Mouse (Mus musculus): Measurements from ENCODE around the gene Actl11.
A peak's percentile ranks its signal among the peaks of the same experiment; 100 is the strongest.

Actl11 gene

DNA sequence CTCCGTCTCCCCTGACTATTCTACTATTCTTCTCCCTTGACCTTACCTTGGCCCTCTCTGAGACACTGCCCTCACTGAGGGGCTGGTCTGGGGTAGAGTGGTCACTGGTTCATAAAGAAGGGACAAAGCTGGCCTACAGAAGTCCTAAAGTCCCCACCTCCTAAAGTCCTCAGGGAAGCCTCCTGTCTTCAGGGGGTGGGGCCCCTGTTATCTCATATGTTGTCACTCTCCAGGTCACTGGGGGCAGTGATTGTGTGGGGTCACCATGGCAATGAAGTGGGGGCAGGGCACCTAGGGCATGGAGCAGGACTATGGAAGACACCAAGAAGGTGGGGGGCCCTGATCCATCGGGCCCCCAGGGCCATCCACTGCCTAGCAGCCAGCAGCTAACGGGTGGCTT is at the start of gene Actl11:
TSS of gene Actl11 (plus strand) at position 301 of the 400 bp plus-strand sequence.
- no peak for DNase-seq (ENCODE audit: low spot score)

DNA sequence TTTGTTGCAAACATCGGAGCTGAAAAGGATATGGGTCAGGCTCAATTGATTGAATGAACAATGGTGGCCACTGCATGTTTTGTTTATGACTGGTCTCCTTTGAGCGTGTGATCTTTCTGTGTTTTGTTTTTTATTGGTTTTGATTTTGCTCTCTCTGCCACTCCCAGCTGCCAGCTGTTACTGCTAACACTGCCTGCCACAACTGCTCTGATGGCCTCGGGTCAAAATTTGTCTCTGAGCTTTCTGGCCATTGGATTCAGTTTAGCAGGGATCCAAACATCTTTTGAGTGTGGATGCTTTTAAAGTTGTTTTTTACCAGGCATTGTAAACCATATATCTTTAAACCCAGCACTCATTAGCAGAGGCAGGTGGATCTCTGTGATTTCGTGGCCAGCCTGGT is 47.9 kb upstream of the Actl11 start:
- no peak for DNase-seq (ENCODE audit: low spot score)

DNA sequence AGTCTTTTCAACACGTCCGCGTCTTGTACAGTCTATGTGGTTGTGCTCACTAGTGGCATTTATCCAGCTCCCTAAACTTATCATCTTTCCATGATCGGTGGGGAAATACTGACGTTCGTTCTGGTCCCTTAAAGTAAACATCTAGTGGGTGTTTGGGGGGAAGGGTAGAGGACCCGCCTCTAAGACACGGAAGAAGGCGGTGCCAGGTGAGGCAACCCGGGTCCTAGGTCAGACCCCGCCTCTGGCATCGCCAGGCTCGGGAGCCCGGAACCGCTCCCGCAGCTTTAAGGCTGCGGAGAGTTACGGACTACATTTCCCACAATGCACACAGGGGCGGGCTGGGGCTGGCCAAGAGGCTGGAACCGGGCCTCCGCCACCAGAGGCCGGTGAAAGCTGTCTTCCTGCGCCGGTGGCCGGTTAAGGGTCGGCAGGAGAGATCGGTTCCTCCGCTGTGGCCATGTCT is 40.4 kb upstream of the Actl11 start, which contains the start of gene Mon1a:
TSS of gene Mon1a (plus strand) at position 348 of the 463 bp plus-strand sequence.
- DNase-seq (ENCODE audit: low spot score): peak; percentile 87

DNA sequence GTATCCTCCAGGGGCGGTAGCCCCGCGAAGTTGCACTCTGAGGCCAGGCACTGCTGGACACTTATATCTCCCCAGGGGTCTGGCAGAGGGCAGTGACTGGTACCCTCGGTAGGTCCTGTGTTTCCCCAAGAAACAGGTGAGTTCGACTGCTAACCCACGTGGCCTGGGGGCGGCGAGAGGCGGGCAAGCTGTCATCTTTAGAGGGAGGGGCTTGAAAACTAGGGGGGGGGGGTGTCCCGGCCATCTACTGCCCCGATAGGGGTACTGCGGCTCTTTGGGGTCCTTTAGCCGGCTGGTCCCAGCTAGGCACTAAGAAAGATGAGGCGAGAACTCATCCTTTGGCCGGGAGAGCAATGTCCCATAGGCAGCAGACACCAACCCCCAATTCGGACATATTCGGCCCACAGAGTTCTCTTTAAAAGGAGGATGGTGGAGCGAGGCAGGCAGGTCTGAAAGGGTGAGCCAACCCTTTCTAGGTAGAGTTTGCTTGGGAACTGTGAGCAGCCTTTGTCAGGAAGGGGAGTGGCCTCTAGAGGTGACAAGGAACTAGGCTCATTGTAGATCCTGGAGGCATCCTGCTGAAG is 39.9 kb upstream of the Actl11 start:
- no peak for DNase-seq (ENCODE audit: low spot score)

DNA sequence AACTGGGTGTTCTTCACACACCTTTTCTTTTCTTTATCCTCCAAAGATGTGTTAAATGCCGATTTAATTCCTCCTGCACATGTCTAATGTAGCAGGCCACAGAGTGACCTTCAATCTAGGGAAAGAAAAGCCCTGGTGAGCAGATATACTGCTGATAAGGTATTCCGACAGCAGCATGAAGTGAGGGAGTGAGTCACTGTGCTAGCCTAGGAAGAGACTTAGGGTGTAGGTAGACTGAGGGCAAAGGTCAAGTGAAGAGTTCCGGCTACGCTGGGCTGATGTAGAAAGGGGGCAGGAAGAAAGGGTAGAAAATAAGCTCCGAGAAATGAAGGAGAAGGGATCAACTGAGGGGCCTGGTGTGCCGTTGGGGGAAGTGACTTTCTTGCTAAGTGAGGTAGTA is 38.0 kb upstream of the Actl11 start:
- DNase-seq (ENCODE audit: low spot score): no peak

DNA sequence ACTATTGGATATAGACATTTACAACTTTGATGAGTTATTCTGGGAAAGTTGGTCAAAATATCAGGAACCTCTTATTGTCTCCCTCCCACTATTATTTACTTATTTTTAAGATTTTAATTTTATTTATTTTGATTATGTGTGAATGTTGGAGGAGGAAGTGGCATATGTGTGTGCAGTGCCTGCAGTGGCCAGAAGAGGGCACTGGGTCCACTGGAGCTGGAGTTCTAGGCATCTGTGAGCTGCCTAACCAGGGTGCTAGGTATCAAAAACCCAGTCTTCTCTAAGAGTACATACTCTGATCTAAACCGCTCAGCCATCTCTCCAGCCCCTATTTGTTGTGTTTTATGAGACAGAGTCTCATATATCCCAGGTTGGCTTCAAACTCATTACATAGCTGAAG is 37.2 kb upstream of the Actl11 start:
- no peak for DNase-seq (ENCODE audit: low spot score)

DNA sequence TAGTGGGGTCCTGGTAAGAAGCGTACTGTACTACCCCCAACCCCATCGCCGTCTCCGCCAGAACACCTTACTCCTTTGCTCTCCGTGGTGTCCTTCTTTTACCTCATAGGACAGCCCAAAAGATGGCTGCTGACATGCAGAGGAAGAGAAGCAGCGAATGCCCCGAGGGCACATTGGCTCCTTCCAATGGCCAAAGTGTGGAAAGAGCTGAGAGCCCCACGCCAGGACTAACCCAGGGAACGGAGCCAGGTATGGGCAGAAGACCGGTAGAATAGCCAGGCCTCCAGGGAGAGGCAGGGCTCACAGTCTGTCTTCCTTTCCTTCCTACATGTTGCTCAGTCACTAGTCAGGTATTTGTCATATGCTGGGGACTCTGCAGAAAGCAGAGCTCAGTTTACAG is 29.7 kb upstream of the Actl11 start:
- DNase-seq (ENCODE audit: low spot score): no peak

DNA sequence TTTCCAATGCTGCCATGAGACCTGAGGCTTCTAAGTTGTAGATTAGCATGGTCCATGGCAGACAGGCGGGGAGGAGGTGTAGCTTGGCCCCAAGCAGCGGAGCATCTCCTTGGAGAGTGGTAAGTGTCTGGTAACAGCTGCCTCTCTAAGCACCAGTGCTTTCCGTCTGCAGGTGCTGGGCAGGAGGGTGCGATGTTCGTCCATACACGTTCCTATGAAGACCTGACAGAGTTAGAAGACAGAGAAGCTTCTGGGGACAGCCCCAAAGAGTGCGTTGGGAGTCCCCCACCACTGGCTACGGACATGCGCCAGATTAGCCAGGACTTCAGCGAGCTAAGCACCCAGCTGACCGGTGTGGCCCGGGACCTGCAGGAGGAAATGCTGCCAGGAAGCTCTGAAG is 28.4 kb upstream of the Actl11 start:
- DNase-seq (ENCODE audit: low spot score): no peak

DNA sequence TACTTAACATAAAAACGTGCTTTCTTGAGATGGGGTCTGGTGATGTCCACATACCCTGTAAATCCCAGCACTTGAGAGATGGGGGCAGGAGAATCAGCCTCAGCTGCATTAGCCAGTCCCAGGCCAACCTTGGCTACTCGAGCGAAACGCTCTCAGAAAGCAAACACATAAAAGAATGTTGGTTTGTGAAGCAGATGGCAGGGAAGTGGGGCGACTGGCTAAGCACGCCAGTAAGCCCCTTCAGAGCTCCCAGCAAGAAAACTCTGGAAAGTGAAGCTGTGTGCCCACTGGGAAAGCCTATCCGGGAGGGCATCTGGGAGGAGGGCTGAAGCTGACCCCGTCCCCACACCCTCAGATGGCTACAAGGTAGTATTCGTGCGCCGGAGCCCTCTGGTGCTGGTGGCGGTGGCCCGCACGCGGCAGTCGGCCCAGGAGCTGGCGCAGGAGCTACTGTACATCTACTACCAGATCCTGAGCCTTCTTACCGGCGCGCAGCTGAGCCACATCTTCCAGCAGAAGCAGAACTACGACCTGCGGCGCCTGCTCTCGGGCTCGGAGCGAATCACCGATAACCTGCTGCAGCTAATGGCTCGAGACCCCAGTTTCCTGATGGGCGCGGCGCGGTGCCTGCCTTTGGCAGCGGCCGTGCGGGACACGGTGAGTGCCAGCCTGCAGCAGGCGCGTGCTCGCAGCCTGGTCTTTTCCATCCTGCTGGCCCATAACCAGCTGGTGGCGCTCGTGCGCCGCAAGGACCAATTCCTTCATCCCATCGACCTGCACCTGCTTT is 27.2 kb upstream of the Actl11 start:
- DNase-seq (ENCODE audit: low spot score): peak; percentile 76

DNA sequence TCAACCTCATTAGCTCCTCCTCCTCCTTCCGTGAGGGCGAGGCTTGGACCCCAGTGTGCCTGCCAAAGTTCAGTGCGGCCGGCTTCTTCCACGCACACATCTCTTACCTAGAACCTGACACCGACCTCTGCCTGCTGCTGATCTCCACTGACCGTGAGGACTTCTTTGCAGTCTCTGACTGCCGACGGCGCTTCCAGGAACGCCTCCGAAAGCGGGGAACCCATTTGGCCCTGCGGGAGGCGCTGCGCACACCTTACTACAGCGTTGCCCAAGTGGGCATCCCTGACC is 26.7 kb upstream of the Actl11 start:
- no peak for DNase-seq (ENCODE audit: low spot score)

DNA sequence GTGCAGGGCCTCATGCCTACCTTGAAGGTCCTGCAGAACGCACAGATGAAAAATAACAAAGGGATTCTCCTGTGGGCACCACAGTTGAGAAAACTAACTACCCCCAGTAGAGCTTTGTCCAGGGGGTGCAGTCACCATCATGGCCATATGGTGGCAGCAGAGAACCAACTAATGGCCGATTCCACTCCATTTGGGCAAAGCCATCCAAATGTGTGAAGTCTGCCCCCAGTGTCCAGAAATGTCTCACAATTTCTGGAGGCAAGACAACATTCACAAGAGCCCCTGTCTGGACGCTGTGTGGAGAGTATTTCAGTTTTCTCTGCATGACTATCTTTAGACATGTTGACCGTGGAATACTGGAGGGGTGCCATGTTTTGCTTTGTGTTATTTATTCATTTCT is 23.5 kb upstream of the Actl11 start:
- peak; percentile 64 for DNase-seq (ENCODE audit: low spot score)

DNA sequence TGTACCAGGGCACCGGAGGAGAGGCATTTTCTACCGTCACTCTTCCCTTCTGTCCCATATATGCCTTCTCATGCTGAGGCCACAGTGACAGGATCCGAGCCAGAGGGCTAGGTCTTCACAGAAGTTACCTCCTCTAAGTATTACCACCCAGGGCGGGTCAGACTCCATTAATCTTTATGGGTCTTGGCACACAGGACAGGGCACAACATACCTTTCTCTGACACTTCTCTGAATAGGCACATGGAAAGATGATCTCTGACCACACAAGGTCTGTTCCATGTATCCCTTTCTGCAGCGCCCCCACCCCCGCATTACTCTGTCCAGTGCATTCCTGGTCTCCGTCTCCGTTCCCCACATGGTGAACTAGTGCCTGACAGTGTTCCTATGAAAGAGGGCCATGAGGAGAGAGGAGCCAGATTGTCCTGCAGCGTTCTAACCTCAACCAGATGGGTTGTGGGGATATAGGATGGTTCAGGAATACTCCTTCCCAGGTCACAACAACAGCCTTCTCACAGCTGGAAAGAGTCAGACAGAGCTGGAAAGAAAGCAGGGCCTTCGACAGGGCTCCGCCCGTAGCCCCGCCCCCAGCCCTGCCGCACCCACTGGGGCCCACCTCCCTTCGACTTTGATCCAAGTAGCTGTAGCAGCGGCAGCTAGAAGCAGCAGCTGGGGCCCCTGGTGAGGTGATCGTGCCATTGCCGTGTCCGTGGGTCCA is 21.9 kb upstream of the Actl11 start, which contains the start of gene Mst1r:
TSS of gene Mst1r (plus strand) at position 622 of the 715 bp plus-strand sequence.
- peak; percentile 75 for DNase-seq (ENCODE audit: low spot score)

DNA sequence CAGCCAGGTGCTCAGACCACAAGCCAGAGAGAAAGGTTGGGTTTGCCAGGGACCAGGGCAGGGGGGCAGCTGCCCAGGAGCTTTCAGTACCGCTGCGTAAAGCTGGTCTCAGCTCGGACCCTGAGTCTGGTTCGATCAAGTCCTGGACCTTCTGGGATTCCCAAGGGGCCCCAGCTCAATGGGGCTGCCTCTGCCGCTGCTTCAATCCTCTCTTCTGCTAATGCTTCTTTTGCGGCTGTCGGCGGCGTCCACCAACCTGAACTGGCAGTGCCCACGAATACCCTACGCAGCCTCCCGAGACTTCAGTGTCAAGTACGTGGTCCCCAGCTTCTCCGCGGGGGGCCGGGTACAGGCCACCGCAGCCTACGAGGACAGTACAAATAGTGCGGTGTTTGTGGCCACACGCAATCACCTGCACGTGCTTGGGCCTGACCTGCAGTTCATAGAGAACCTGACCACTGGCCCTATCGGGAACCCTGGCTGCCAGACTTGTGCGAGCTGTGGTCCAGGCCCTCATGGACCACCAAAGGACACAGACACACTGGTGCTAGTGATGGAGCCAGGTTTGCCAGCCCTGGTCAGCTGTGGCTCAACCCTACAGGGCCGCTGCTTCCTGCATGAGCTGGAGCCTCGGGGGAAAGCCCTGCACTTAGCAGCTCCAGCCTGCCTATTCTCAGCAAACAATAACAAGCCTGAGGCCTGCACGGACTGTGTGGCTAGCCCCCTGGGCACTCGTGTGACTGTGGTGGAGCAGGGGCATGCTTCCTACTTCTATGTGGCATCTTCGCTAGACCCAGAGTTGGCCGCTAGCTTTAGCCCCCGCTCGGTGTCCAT is 21.1 kb upstream of the Actl11 start:
- no peak for DNase-seq (ENCODE audit: low spot score)

DNA sequence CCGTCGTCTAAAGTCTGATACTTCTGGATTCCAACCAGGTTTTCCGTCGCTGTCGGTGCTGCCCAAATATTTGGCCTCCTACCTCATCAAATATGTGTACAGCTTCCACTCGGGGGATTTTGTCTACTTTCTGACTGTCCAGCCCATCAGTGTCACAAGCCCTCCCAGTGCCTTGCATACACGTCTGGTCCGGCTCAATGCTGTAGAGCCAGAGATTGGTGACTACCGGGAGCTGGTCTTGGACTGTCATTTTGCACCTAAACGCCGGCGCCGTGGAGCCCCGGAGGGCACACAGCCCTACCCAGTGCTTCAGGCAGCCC is 20.5 kb upstream of the Actl11 start:
- DNase-seq (ENCODE audit: low spot score): no peak

DNA sequence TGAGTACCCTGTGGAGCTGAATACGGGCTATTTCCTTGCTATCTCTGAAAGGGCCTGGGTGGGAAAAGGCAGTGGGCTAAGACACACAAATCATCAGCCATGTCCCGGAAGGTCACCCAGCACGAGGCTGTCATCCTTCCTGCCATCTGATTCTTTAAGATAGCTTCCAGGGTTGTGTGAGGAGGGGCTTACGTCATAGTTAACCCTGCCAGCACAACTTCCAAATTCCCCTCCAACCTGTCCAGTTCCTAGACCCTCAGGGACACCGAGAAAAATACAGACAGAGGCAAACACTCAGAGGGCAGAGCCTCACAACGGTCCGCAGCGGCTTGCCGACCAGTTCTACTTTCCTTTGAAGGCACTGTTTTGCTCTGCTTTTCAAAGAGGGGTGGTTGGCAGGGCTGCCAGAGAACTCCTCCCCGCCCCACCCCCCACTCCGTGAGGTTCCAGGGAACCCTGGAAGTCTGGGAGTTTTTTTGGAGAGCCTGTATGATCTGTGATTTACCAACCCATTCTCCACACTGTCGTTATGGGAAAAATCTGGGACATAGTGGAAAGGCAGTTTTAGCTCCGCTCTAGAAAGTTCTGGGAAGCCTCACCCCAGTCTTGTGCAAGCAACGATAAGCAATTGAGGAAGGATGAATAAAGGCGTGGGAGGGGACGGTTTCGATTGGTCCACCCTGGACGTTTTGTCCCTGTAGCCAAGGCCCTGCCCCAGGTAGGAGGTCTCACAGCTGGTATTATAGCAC is 19.7 kb upstream of the Actl11 start:
- no peak for DNase-seq (ENCODE audit: low spot score)

DNA sequence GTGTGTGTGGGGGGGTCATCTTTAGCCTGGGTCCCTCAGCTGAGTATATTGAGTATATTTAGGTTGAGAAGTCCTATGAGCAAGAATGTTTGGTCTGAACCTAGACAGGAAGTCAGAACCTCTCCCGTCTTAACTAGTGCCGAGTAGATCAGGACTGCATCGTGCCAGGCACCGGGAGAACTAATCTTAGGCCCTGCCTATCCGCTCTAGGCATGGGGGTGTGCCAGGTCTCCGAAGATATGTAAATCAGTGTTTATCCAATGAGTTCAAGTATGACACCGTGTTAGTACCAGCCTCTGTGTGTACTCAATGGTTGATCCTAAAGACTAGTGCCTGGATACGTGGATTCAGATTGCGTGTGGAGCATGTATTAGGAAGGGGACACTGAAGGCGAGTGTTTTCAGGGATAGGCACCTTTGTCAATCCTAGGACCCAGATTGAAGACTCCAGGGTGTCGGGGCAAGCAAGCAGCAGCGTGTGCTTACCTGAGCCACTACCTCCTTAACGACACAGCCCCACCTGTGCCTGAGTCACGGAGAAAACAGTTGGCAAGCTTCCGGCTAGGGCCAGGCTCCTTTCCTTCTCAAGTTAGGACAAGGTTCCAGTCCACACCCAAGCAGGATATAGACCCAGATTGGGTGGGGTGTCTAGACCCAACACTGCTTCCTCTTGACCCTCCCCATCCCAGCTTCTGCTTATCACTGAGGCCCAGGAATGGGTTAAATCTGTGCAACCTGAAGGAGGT is 18.1 kb upstream of the Actl11 start:
- DNase-seq (ENCODE audit: low spot score): no peak

DNA sequence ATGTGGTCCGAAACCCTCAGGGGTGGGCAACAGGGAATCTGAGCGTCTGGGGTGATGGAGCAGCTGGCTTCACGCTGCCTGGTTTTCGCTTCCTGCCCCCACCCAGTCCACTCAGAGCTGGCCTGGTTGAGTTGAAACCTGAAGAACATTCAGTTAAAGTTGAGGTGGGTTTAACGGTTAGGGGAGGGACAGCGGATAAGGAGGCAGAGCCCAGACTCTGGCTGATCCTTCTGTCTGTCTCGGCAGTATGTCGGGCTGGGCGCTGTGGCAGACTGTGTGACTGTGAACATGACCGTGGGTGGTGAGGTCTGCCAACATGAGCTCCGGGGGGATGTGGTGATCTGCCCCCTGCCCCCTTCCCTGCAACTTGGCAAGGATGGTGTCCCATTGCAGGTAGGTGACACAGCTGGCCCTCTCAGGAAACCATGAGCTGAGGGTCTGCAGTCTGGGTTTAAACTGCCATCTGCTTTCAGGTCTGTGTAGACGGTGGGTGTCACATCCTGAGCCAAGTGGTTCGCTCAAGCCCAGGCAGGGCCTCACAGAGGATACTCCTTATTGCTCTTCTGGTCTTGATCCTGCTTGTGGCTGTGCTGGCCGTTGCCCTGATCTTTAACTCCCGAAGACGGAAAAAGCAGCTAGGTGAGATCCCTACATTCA is 13.4 kb upstream of the Actl11 start:
- DNase-seq (ENCODE audit: low spot score): no peak

DNA sequence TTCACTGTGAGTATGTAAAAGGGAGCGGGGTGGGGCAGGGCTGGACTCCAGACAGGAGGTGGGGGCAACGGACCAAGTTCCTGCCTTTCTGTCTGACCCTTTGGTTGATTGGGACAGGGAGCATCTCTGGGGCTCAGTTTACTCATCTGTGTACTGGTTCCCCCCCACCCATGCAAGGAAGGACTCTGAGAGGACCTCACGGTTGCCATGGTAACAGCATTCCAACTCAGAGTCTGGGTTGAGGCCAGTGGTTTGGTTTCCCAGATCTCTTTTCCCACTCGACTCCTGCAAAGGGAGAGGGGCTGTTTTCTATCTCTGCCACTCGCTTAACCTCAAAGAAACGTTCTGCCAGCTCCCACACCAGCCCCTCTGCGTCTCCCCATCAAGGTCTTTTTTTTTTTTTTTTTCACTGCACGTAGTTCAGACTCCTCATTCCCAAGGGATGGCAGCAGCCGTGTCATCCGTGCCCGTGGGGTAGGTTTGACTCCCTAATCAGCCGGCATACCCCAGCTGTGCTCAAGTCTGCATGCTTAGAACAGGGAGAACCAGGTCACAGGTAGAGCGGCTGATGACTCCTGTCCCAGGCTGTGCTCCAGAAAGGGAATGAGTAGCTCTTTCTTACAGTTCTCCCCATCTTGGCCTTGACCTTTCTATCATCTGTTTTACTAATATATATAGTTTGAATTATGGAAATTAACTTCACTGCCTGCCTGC is 10.2 kb upstream of the Actl11 start:
- no peak for DNase-seq (ENCODE audit: low spot score)

DNA sequence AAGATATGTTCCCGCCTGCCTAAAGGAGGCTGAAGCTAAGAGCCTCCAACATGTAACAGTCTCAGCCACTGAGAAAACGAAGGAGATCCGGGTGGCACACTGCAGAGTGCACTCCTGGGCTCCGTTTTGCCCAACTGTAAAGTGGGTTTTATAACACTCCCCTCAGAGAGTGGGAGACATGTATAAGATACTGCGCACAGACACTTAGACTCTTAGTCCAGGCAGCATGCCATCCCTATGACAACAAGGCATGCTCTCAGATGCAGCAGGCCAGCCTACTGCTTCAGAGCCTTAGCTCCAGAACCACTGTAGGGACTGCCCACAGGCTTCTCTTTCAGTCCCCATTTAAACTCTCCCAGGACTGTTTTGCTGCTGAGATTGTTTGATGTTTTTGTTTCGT is 9.4 kb upstream of the Actl11 start:
- DNase-seq (ENCODE audit: low spot score): no peak

DNA sequence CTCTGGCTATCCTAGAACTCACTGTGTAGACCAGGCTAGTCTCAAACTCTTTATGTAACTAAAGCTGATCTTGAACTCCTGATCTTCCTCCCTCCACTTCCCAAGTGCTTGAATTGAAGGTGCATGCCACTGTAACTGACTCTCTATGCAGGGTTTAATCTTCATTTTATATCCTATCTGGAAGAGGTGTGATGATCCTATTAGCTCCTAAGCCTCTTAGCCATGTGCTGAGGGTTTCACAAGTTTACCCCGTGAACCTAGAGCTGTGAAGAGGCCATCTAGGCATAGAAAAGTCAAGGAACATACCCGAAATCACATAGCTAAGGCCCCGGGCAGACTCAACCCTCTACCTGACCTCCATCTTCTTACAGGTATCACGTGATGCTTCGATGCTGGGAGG is 8.8 kb upstream of the Actl11 start:
- DNase-seq (ENCODE audit: low spot score): no peak

All from testis, postnatal 14 days (tissue).